Mouse (Mus musculus) inflammation-experienced regulatory T-cells, adult 6 months (primary cell): ENCODE results near the gene Dlg1. TPM values are rescaled to one million over a fixed set of nuclear protein-coding genes. Genes with fewer than 3 reads are reported as not detected.

Experiments used
- ATAC-seq: one replicate; pipeline ENCODE4 v1.8.0; 2017
- polyA plus RNA-seq, 3 experiments: library from polyadenylated mRNA; unstranded; fragments of 100-300 nt; shearing (Covaris generic); gene quantifications; one replicate each; pipeline ENCODE4 v1.2.1; 2017

Dlg1 gene
- 10 to 100 TPM; 23.0 to 30.9 (median 27.0) TPM for polyA plus RNA-seq

DNA sequence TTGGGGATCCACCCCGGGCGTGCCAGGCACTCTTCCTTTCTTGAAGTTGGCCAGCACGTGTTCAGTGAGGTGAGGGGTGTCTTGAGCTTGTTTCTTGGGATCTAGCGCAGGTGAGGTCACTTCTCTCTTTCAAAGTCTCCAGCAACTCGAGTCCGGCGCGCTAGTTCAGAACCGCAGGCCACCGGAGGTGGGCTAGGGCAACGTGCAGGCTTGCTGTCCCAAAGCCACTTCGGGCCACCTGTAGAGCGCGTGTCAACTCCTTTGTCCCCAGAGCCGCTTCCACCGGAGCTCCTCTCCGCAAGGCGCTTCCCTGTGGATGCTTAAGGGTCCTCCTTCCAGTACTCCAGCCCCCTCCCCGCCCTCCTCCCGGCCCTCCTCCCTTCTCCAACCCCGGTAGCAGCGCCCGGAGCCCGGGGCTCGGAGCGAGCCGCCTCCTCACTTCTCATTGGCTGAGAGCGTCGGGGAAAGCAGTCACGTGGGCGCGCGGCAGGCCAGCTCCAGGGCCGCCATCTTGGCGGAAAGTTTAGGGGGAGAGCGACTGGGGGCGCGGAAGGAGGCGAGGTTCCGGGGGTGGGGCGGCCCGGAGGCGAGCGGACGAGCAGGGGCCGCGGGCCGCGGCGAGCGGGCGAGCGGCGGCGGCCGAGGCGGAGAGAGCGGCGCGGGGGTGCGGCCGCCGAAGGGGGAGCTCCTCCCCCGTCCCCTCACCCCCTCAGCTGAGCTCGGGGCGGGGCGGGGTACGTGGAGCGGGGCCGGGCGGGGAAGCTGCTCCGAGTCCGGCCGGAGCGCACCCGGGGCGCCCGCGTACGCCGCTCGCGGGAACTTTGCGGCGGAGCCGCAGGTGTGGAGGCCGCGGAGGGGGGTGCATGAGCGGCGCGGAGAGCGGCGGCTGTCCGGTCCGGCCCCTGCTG, at the start of gene Dlg1:
Dlg1 (plus strand) TSS at position 65 of the 908 bp plus-strand sequence.
- peak; percentile 88 for ATAC-seq

DNA sequence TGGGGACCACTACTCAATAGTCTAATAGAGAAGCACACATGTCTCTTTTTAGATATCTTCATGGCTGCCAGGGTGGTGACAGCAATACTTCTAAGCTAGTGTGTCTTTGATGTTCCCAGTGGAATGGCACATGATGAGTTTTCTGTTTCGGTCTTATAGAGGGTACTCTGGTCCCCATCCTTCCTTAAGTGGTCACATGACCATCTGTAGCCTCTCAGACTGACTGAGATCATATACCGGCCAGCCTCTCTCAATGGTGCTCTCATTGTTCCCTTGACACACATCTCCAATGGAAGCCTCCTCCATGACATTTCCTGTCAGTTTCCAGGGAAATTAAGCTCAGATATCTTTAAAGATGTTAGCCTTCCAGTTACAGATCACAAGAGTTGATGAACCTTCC, 46.9 kb upstream of the Dlg1 start:
- ATAC-seq, result no peak

GRCm38 (mm10) chr16:31617128-31617527, 46.1 kb upstream of the Dlg1 start:
- no peak for ATAC-seq

- ATAC-seq, result no peak
Measured at GRCm38 (mm10) chr16:31617823-31618371, 45.3 kb upstream of the Dlg1 start.

DNA sequence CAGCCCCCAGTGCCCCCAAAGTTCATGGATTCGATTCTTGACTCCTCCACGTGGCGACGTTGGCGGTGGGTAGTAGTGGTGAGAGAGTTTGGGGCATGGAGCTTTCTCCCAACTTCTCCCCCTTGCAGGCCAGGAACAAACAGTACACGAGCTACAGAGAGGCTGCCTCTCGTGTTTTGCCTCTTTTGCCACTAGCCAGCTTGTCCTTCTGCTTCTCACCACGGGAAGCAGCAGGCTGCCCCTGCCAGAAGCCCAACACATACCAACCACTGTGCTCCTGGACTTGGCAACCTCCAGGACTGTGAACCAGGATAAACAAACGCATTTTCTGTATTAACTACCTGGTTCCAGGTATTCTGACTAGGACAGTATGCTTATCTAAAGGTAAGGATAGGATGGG, 44.6 kb upstream of the Dlg1 start:
- no peak for ATAC-seq

GRCm38 (mm10) chr16:31619675-31620335, 43.4 kb upstream of the Dlg1 start:
- no peak for ATAC-seq

GRCm38 (mm10) chr16:31622356-31622755, 40.9 kb upstream of the Dlg1 start:
- ATAC-seq, result no peak

DNA sequence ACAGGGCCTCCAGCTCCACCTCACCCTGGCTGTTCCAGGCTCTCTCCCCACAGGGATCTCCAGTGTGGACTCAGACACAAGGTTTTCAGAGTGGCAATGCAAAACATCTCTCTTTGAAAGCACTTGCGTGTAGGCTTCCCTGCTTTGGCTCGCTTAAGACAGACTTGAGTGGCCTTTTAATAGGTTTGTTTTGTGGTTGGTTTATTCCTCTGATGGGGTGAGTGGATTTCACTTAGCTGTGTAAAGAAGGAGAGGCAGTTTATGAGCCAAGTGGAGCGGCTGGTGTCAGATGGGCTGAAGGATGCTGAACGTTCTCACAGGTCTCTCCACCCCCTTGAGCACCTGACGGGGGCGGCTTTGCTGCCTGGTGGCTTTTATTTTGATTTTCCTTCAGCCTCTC, 40.1 kb upstream of the Dlg1 start:
- no peak for ATAC-seq

DNA sequence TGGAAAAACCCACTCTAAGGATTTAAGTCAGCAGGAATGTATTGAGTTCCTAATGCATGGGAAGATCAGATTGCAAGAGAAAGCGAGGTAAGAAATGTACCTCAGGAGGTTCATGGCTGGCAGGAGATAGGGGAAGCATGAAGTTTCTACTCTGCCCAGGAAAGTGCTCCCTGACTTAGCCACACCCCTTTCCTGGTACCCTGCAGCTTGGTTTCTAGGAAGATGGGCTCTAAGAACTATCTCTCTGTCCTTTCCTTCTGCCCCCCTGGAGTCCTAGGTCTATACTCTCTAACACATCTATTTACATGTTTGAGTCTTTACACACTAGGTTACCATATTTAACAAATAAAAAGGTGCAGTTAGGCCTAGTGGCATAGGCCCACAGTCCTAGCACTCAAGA, 38.5 kb upstream of the Dlg1 start:
- ATAC-seq, result no peak

DNA sequence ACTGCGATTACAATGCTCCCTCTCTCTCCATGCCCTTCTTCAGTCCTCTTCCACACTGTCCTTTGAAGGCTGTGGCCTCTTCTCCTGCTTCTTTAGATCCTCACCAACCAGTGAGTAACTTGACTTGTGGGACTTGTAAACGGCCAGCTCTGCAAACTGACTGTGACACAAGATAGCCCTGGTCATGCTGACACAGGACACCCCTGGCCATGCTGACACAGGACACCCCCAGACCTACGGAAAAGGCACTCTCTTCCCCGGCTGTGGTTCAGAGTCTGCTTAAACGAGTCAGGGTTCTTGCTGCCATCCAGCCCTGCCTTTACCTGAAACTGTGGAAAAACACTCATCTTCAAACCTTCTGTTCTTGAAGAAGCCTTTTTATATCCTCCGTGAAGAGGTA, 36.9 kb upstream of the Dlg1 start:
- ATAC-seq, result no peak

GRCm38 (mm10) chr16:31630381-31630780, 32.9 kb upstream of the Dlg1 start:
- ATAC-seq, result no peak

- ATAC-seq, result no peak
Measured at GRCm38 (mm10) chr16:31631046-31631445, 32.2 kb upstream of the Dlg1 start.

DNA sequence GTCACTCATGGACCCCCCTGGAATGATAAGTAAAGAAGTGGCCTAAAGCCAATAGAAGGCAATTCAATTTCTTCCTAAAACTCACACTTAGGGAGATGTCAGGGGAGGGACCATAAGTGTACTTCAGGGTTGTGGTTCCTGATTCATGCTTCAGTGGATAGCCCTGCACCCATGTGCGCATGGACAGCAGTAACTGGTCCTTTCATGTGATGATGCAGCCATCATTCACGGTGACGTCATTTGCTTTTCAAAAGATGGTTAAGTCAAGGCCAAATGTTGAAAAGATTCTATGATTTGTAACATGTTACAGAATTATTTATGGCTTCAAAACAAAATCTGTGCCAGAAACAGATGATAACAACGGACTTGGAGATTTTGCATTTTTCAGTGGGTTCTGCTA, 28.9 kb upstream of the Dlg1 start:
- no peak for ATAC-seq

- no peak for ATAC-seq
Measured at GRCm38 (mm10) chr16:31638393-31638792, 24.9 kb upstream of the Dlg1 start.

DNA sequence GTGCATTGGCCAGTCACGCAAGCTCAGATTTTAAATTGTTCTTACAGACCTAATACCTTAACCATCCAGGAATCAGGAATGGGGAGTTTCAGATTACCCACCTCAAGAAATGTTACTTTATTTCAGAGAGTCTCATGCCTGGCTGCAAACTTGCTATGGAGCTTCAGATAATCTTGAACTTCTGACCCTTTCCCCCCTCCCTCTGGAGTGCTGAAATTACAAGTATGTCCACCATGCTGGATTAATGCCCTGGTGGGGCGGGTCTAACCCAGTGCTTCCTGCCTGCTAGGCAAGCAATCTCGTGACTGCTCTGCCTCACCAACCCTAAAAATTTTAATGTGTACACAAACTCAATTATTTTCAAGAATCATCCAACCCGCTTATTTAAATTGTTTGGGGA, 23.3 kb upstream of the Dlg1 start:
- ATAC-seq, result no peak

- no peak for ATAC-seq
Measured at GRCm38 (mm10) chr16:31641776-31642175, 21.5 kb upstream of the Dlg1 start.

- ATAC-seq, result no peak
Measured at GRCm38 (mm10) chr16:31647221-31647620, 16.0 kb upstream of the Dlg1 start.

DNA sequence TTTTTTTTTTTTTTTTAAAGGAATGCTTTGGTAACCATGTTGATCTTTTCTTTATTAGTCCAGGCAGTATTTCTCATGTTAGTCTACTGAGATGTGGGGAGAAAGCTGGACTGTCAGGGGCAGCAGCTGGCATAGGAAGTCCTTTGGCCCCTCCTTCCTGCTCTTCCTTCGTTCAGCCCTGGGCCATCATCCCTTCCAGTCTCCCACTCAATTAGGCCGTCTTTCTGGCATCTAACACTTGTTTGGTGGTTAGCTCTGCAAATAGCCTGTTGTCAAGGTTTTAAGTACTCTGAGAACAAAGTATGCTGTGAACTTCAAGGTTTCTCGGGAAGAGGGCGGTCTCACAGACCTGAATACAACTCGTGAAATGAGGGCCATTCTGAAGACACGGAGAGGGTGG, 12.5 kb upstream of the Dlg1 start:
- ATAC-seq, result no peak

DNA sequence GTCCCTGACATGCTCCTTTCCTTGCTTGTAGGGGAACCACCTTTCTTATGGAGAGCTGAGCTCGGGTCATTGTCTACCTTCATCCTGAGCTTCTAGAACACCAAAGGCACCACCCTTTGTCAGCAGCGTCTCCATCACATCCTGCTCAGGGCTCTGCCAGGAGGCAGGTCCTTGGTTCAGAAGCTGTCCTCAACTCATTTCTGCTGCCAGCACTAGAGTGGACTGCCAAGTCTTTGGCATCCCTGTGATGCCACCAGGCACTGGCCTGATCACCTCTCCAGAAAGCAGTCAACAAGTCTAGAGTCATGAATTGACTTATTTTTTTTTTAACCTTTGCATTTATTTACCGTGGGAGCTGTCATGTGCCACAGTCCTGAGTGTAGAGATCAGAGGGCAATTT, 11.7 kb upstream of the Dlg1 start:
- ATAC-seq, result no peak

DNA sequence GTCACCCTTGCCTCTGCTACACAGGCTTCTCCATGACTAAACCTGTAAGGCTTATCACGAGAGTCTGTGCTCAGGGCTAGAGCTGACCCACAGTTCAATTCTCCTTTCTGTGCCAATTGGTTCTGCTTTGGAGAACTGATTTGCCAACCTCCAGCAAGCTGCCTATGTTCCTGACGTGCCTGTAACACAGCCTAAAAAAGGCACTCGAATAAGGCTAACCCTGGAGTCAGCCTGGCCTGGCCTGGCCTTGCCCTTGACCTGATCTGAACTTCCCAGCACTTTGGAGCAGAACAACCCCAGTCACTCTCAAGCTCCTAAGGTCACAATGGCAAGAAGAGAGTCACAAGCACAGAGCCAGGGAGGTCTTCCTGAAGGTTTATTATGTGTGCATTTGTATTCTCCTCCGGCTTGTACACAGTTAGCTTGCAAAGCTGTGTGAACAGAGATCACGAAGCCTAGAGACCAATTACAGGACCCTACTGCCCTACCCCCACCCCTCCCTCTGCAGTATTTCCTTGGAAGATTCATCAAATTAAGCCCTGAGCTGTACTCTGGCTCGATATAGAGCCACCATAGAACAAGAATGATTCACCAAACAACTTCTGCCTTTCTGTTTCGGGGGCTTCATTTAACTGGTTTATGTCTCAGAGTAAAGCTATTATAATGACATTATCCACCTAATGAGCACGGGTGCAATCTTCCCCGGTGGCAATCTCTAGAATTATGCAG, 11.0 kb upstream of the Dlg1 start:
- ATAC-seq, result no peak

GRCm38 (mm10) chr16:31653616-31654015, 9.6 kb upstream of the Dlg1 start:
- no peak for ATAC-seq

GRCm38 (mm10) chr16:31654021-31654420, 9.2 kb upstream of the Dlg1 start:
- ATAC-seq, result no peak

- no peak for ATAC-seq
Measured at GRCm38 (mm10) chr16:31655531-31655930, 7.7 kb upstream of the Dlg1 start.
